Mouse (Mus musculus): ENCODE measurements around the gene Astn2. TPM values are rescaled to one million over a fixed set of nuclear protein-coding genes. Genes with fewer than 3 reads are reported as not detected.

The Astn2 gene
- polyA plus RNA-seq, 1 experiment from 2014 or later, result 0.97 TPM

DNA sequence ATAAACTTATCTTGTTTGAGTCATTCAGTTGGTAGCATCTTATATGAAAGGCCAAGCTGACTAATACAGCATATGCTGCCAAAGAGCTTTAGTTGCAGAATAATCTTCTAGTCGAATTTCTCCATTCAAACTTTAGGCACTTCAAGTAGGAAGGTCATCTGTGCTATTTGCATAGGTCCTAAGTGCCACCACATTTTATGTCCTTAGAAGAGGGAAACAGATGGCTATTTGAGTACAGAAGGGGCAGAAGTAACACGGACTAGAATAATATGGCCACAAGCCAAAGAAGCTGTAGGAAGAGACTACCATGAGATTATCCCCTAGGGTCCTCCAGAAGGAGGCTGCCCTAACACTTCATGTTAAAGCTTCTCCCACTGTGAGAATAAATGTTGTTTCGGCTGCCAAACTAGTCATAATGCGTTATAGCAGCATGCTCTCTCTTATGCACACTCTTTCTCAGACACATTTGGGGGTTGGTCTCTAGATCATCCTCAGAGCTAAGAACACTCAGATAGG, 730.9 kb downstream of the Astn2 start:
- H3K27ac ChIP-seq, result no peak overlapping the region
- no peaks in the 10 kb centered on the region for H3K27me3 ChIP-seq
- no peaks in the 10 kb centered on the region for H3K36me3 ChIP-seq
- no peak overlapping the region for H3K4me3 ChIP-seq
- H3K4me1 ChIP-seq, result no peaks in the 10 kb centered on the region
- H3K9ac ChIP-seq, result no peak overlapping the region
- H3K4me2 ChIP-seq, result no peak overlapping the region
- H3K9me3 ChIP-seq, result no peaks in the 10 kb centered on the region
- 61% methylated on average over 4 of the region's 4 CpGs for WGBS
- no peak for ATAC-seq (ENCODE audit: borderline replicate concordance, extremely low read depth, low FRiP score, low TSS enrichment)

DNA sequence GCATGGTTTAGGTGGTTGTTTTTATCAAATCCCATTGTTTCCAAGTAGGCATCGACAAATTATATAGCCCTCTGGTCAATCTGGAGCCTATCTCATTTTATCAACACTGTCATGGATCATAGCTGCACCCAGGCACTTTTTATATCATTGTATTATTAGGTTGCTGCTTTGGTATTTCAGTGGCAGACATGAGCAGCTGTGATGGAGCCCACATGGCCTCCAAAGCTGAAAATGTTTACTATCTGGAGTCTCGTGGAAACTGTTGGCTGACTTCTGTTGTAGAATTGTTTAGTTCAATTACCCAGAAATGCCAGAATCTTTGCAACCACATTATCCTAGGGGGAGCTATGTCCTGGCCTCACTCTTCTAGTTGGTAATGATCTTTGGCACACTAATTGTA, 732.1 kb downstream of the Astn2 start:
- Histone ChIP-seq H3K4me3 (no peak overlapping the region), H3K9ac (no peak overlapping the region), H3K4me1 (no peaks in the 10 kb centered on the region), H3K27me3 (no peaks in the 10 kb centered on the region), H3K9me3 (no peaks in the 10 kb centered on the region), H3K27ac (peak overlapping the region; percentile 44), H3K4me2 (no peak overlapping the region), H3K36me3 (no peaks in the 10 kb centered on the region)
- peak; percentile 85 for ATAC-seq (ENCODE audit: borderline replicate concordance, extremely low read depth, low FRiP score, low TSS enrichment)
- 27% methylated on average over 2 of the region's 2 CpGs for WGBS

DNA sequence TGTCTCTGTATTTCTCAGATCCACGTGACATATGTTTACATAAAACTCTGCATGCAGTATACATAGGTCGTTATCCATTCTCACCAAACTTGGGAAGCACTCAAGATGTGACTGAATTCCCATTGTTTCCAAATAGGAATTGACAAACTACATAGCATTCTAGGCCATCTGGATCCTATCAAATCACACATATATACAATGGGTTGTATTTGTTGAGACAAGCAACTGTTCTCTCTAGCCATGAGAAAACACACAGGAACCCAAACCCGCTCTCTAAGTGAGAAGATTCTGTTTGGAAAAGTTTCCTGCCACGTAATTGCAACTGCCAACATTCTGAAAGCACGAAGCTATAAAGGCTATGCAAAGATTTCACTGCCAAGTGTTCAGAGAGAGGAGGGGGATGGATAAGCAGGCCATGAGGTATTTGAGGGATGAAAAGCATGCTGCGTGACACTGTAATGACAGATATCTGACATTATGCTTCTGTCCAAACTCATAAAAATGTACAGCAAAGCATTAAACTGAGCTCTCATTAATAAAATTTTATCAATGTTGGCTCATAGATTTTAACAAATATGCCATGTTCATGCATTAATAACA, 732.7 kb downstream of the Astn2 start:
- no peaks in the 10 kb centered on the region for H3K36me3 ChIP-seq
- H3K4me1 ChIP-seq, result no peaks in the 10 kb centered on the region
- H3K27me3 ChIP-seq, result no peaks in the 10 kb centered on the region
- H3K4me3 ChIP-seq, result no peak overlapping the region
- peak overlapping the region; percentile 19; the same call in 1 of the 2 replicates for H3K27ac ChIP-seq
- no peaks in the 10 kb centered on the region for H3K9me3 ChIP-seq
- WGBS, result 28% methylated on average over 6 of the region's 6 CpGs
- ATAC-seq (ENCODE audit: borderline replicate concordance, extremely low read depth, low FRiP score, low TSS enrichment), result peak; percentile 94
- H3K4me2 ChIP-seq, result no peak overlapping the region
- H3K9ac ChIP-seq, result no peak overlapping the region

DNA sequence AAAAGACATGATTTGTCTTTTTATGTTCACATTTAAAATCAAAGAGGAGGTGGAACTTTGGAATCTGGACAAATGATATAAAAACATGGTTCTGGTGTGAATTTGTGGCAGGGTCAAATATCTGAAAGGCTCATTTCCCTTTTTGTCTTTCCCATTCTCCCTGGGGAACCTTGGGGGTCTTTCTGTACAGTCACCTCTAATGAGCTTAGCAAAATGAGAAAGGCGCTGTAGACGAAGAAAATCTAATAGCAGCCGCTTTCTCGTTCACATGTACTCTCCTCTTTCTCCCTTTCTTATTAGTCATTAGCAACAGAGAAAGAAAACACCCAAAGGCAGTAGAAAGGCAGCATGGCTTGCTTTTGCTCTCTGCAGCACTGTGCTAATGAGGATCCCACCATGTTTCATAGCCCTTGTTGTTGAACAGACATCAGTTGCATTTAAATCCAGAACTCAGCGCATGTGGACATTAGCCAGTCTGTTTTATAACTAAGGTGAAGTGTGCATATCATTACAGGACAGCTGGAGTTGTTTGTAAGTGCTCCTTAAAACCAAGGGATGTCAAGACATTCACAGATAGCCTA, 737.3 kb downstream of the Astn2 start:
- H3K4me3 ChIP-seq, result no peak overlapping the region
- H3K4me2 ChIP-seq, result no peak overlapping the region
- no peaks in the 10 kb centered on the region for H3K36me3 ChIP-seq
- H3K4me1 ChIP-seq, result no peaks in the 10 kb centered on the region
- H3K9me3 ChIP-seq, result no peaks in the 10 kb centered on the region
- H3K9ac ChIP-seq, result no peak overlapping the region
- WGBS, result 84% methylated on average over 5 of the region's 5 CpGs
- H3K27me3 ChIP-seq, result no peaks in the 10 kb centered on the region
- ATAC-seq (ENCODE audit: borderline replicate concordance, extremely low read depth, low FRiP score, low TSS enrichment), result no peak
- no peak overlapping the region for H3K27ac ChIP-seq

DNA sequence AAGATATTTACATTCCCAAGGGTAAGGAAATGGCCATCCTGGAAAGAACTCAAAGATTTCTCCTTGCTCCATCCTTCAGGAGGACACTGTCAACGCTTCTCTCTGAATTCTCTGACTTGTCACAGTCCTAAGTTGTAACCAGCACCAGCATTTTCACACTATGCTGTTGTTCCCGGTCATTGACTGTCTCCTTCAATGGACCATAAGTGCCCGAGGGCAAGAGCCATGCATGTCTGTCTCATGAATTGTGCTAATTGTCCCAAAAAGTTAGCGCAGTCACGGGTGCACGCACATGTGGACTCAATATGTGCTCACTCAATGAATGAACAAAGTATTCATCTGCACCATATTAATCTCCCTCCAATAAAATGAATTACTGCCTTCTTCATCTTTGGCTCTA, 741.2 kb downstream of the Astn2 start:
- no peak overlapping the region for H3K9ac ChIP-seq
- no peaks in the 10 kb centered on the region for H3K4me1 ChIP-seq
- H3K4me2 ChIP-seq, result no peak overlapping the region
- ATAC-seq (ENCODE audit: borderline replicate concordance, extremely low read depth, low FRiP score, low TSS enrichment), result no peak
- H3K36me3 ChIP-seq, result no peaks in the 10 kb centered on the region
- 78% methylated on average over 6 of the region's 6 CpGs for WGBS
- no peaks in the 10 kb centered on the region for H3K9me3 ChIP-seq
- no peaks in the 10 kb centered on the region for H3K27me3 ChIP-seq
- H3K4me3 ChIP-seq, result no peak overlapping the region
- H3K27ac ChIP-seq, result no peak overlapping the region

DNA sequence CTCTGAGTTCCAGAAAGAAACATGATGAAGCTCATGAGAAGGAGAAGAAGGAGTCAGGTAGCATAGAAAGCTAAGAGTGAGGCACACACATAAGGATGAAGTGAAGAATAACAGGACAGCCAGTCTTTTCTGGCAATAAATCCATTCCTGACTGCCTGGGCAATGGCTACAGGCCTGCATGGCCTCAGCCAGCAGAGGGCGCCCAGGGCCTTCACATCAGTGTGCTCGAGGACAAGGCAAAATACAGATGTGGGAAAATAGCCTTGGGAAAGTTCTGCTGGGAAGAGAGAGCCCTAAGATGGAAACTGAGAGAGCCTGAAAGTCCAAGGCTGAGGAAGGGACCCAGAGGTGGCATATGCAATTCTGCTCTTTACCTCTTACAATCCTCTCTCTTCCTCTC, 749.7 kb downstream of the Astn2 start:
- H3K9me3 ChIP-seq, result no peaks in the 10 kb centered on the region
- 0% methylated on average over 2 of the region's 2 CpGs for WGBS
- H3K4me3 ChIP-seq, result no peak overlapping the region
- no peak overlapping the region for H3K4me2 ChIP-seq
- no peaks in the 10 kb centered on the region for H3K36me3 ChIP-seq
- peak; percentile 65; the same call in 1 of the 2 replicates for ATAC-seq (ENCODE audit: borderline replicate concordance, extremely low read depth, low FRiP score, low TSS enrichment)
- no peak overlapping the region for H3K27ac ChIP-seq
- H3K4me1 ChIP-seq, result no peaks in the 10 kb centered on the region
- H3K27me3 ChIP-seq, result no peaks in the 10 kb centered on the region
- no peak overlapping the region for H3K9ac ChIP-seq

DNA sequence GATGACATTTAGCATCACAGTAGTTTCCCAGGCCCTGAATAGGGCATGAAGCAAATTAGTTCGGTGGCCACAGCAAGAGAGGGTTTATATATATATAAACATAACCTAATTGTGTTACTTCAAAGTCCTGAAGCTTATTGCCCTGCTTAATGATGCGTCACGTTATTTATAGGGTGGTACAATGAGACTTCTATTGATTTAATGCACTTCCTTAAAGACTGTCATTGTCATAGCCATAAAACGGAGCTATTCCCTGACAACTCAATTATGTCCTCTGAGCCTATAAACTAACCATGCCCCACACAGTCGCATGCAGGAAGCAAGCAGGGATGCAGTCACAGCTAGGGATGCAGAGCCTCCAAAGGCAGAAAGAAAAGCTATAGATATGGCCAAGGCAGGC, 761.8 kb downstream of the Astn2 start:
- no peak overlapping the region for H3K27ac ChIP-seq
- 56% methylated on average over 5 of the region's 5 CpGs for WGBS
- H3K27me3 ChIP-seq, result no peaks in the 10 kb centered on the region
- no peaks in the 10 kb centered on the region for H3K4me1 ChIP-seq
- ATAC-seq (ENCODE audit: borderline replicate concordance, extremely low read depth, low FRiP score, low TSS enrichment), result no peak
- H3K9me3 ChIP-seq, result no peaks in the 10 kb centered on the region
- no peak overlapping the region for H3K9ac ChIP-seq
- no peak overlapping the region for H3K4me3 ChIP-seq
- no peak overlapping the region for H3K4me2 ChIP-seq
- H3K36me3 ChIP-seq, result no peaks in the 10 kb centered on the region

DNA sequence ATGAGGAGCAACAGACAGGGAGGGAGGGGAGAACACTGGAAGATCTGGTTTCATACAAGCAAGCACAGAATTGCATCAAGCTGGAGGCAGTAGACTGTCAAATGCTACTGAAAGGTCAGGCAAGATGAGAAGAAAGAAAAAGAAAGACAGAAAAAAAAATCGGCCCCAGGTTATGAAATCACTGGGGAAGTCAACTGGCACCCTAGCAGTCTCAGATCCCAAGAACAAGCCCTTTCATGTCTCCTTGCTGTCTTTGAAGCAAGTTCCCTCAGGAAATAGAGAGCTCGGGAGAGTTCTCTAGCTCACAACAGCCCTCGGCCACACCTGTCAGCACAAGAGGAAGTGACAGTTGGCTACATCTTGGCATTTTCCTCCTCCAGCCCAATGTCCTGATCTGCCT, 766.2 kb downstream of the Astn2 start:
- 63% methylated on average over 3 of the region's 3 CpGs for WGBS
- Histone ChIP-seq H3K4me2 (no peak overlapping the region), H3K9me3 (no peaks in the 10 kb centered on the region), H3K4me3 (no peak overlapping the region), H3K27ac (no peak overlapping the region), H3K4me1 (no peaks in the 10 kb centered on the region), H3K27me3 (no peaks in the 10 kb centered on the region), H3K9ac (no peak overlapping the region), H3K36me3 (no peaks in the 10 kb centered on the region)
- ATAC-seq (ENCODE audit: borderline replicate concordance, extremely low read depth, low FRiP score, low TSS enrichment), result no peak

DNA sequence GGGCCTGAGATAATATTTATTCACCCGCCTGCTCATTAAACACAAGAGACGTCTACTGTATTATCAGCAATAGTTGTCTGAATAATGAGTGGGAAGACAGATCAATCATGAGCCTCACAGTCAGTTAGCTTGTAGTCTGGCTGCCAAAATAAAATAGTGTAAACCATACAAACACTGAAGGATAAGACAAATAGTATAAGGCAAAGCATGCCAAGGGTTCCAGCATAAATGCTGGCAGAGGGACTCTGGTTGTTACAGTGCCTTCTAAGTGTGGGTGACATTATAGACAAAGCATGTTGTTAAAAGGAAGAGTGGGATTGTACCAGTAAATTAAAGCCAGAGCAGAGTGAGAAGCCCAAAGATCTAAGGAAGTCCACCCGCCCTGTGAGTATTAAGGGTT, 784.3 kb downstream of the Astn2 start:
- peak; percentile 70; the same call in 1 of the 2 replicates for ATAC-seq (ENCODE audit: borderline replicate concordance, extremely low read depth, low FRiP score, low TSS enrichment)

DNA sequence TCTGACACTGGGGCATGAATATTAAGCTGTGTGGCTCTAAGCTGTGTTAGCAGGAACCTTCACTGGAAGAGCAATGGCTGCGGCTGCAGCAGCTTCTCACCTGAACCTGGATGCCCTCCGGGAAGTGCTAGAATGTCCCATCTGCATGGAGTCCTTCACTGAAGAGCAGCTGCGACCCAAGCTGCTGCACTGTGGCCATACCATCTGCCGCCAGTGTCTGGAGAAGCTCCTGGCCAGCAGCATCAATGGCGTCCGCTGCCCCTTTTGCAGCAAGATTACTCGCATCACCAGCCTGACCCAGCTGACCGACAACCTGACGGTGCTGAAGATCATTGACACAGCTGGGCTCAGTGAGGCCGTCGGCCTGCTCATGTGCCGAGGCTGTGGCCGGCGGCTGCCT, 791.3 kb downstream of the Astn2 start:
- WGBS, result 97% methylated on average over 14 of the region's 14 CpGs

More for the DNA sequence above, 784.3 kb downstream of the Astn2 start:
- H3K9ac ChIP-seq, result no peak overlapping the region
- no peak overlapping the region for H3K4me3 ChIP-seq
- no peaks in the 10 kb centered on the region for H3K9me3 ChIP-seq
- H3K27me3 ChIP-seq, result no peaks in the 10 kb centered on the region
- peaks cover 7% of the 10 kb centered on the region; the same call in 1 of the 2 replicates for H3K4me1 ChIP-seq
- H3K27ac ChIP-seq, result no peak overlapping the region
- peaks cover 22% of the 10 kb centered on the region for H3K36me3 ChIP-seq
- H3K4me2 ChIP-seq, result no peak overlapping the region
- 58% methylated on average over 3 of the region's 3 CpGs for WGBS

DNA sequence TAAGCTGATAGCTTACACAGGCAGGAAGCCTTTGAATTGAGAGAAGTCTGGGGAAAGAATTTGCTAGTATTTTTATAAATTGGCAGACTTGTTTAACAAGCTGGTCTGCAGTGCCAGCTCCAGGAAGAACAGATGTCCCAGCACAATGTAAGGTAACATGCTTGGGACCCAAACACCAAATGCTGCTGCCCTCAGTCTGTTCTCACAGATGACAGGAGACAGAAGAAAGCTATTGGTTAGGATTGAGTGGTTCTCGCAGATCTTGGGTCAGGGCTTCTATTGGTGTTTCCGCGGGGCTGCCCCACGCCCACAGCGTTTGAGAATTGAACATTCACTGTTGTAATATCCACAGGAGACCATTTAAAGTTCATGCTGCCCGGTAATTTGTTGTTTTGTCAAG, 793.5 kb downstream of the Astn2 start:
- no peak for ATAC-seq (ENCODE audit: borderline replicate concordance, extremely low read depth, low FRiP score, low TSS enrichment)
- peaks cover 13% of the 10 kb centered on the region for H3K4me1 ChIP-seq
- H3K4me3 ChIP-seq, result no peak overlapping the region
- no peaks in the 10 kb centered on the region for H3K27me3 ChIP-seq
- no peak overlapping the region for H3K4me2 ChIP-seq
- H3K9ac ChIP-seq, result no peak overlapping the region
- no peaks in the 10 kb centered on the region for H3K9me3 ChIP-seq
- no peak overlapping the region for H3K27ac ChIP-seq
- 89% methylated on average over 6 of the region's 6 CpGs for WGBS
- H3K36me3 ChIP-seq, result peaks cover 30% of the 10 kb centered on the region

More for the DNA sequence above, 791.3 kb downstream of the Astn2 start:
- Histone ChIP-seq H3K9ac (no peak overlapping the region), H3K27me3 (no peaks in the 10 kb centered on the region), H3K9me3 (no peaks in the 10 kb centered on the region), H3K4me1 (no peaks in the 10 kb centered on the region; the same call in 1 of the 2 replicates), H3K4me2 (no peak overlapping the region), H3K4me3 (no peak overlapping the region), H3K36me3 (peaks cover 43% of the 10 kb centered on the region), H3K27ac (no peak overlapping the region)
- no peak for ATAC-seq (ENCODE audit: borderline replicate concordance, extremely low read depth, low FRiP score, low TSS enrichment)

DNA sequence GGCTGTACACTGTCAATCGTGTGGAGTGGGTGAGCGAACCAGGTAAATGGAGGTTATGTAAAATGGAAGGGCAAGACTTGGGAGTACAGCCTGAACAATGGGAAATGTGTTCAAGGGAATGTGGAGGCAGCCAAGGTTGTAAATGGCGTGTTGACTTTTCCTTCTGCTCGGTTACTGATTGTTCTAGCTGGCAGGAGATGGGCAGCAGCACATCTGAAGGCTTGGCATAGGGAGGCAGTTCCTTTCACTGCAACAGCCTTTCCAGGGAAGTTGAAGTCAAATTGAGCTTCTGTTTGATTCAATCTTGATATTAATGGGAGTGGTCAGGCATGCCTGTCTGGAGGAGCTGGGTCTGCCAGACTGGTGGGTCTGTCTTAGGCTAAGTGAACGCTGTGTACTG, 794.1 kb downstream of the Astn2 start:
- no peaks in the 10 kb centered on the region for H3K9me3 ChIP-seq
- no peak for ATAC-seq (ENCODE audit: borderline replicate concordance, extremely low read depth, low FRiP score, low TSS enrichment)
- H3K4me2 ChIP-seq, result no peak overlapping the region
- H3K36me3 ChIP-seq, result peaks cover 24% of the 10 kb centered on the region
- H3K27ac ChIP-seq, result no peak overlapping the region
- H3K9ac ChIP-seq, result no peak overlapping the region
- H3K4me3 ChIP-seq, result no peak overlapping the region
- 77% methylated on average over 5 of the region's 5 CpGs for WGBS
- peaks cover 18% of the 10 kb centered on the region for H3K4me1 ChIP-seq
- no peaks in the 10 kb centered on the region for H3K27me3 ChIP-seq

Measured in lung, embryonic 15.5 days (tissue).